Mouse (Mus musculus) midbrain, postnatal 0 days (tissue): Measurements from ENCODE around the gene Adra1d. TPM values are rescaled to one million over a fixed set of nuclear protein-coding genes. Genes with fewer than 3 reads are reported as not detected.

ENCODE experiments used
- ATAC-seq: fragments of 200-750 bp; cut with Nextera tagmentation; 2 replicates; pipeline ENCODE4 v1.8.0; 2017; ENCODE audit warnings: moderate number of reproducible peaks, mild to moderate bottlenecking, moderate TSS enrichment, moderate library complexity; ENCODE audit not compliant: low FRiP score
- DNase-seq: peaks from one replicate; pipeline ENCODE4 v3.0.0-alpha.2; 2015; ENCODE audit warnings: low spot score
- H3K27ac ChIP-seq: fragments of 300-500 bp; sonication (generic); 2 replicates; pipeline ENCODE4 v1.5.1; 2014; ENCODE audit warnings: low read depth, mild to moderate bottlenecking, low read length, mixed read lengths
- H3K27me3 ChIP-seq: fragments of 300-500 bp; sonication (generic); 2 replicates; pipeline ENCODE4 v1.6.1; 2014; ENCODE audit warnings: low read length, control low read depth, mixed read lengths; ENCODE audit not compliant: insufficient read depth
- H3K36me3 ChIP-seq: fragments of 300-500 bp; sonication (generic); 2 replicates; pipeline ENCODE4 v1.6.1; 2014; ENCODE audit warnings: low read length, control low read depth, mixed read lengths; ENCODE audit not compliant: insufficient read depth
- H3K4me1 ChIP-seq: fragments of 300-500 bp; sonication (generic); 2 replicates; pipeline ENCODE4 v1.6.1; 2014; ENCODE audit warnings: mild to moderate bottlenecking, control low read depth, antibody characterized with exemption, low read length, mixed read lengths; ENCODE audit not compliant: insufficient read depth
- H3K4me2 ChIP-seq: fragments of 300-500 bp; sonication (generic); 2 replicates; pipeline ENCODE4 v1.6.1; 2014; ENCODE audit warnings: low read depth, mild to moderate bottlenecking, low read length, mixed read lengths; ENCODE audit not compliant: poor library complexity, severe bottlenecking
- H3K4me3 ChIP-seq: fragments of 300-500 bp; sonication (generic); 2 replicates; pipeline ENCODE4 v1.5.1; 2014; ENCODE audit warnings: low read depth, mild to moderate bottlenecking, low read length, moderate library complexity
- H3K9ac ChIP-seq: fragments of 300-500 bp; sonication (generic); replicated peaks from 2 replicates; pipeline ENCODE4 v1.6.1; 2014; ENCODE audit warnings: mild to moderate bottlenecking, low read length, moderate library complexity, mixed read lengths; ENCODE audit not compliant: poor library complexity, severe bottlenecking
- H3K9me3 ChIP-seq: fragments of 300-500 bp; sonication (generic); 2 replicates; pipeline ENCODE4 v1.6.1; 2016; ENCODE audit warnings: low read length, control low read depth
- CTCF ChIP-seq: IDR thresholded peaks from 2 replicates; pipeline ENCODE4 v1.5.1; 2016; ENCODE audit warnings: antibody characterized with exemption, mild to moderate bottlenecking
- WGBS: fragments of 180-500 bp; shearing (Covaris S2); extraction: QIAGEN DNeasy Blood & Tissue Kit; methylation state at CpG from one replicate; pipeline ENCODE4 v1.1.7; 2014; 5-methylcytosine and 5-hydroxymethylcytosine counted together
- polyA plus RNA-seq: library from polyadenylated mRNA; unstranded; fragments of >200 nt; fragmentation: Nextera tagmentation; extraction: Ambion mirVana; gene quantifications from 2 replicates; pipeline ENCODE4 v1.2.1, GENCODE M21; 2015
- total RNA-seq: library from RNA; depleted of rRNA; stranded (reverse); fragments of >200 nt; gene quantifications from 2 replicates; pipeline ENCODE4 v1.2.3, GENCODE M21; 2014

Gene Adra1d
- total and polyA plus RNA-seq, 2 experiments from 2014 or later: 0.10 to 0.44 TPM

- H3K4me3 ChIP-seq: no peak overlapping the region
- no peak overlapping the region for H3K9ac ChIP-seq
- no peak for TF ChIP-seq CTCF
- no peak overlapping the region for H3K4me2 ChIP-seq
- 25% methylated on average over 3 of the region's 3 CpGs for WGBS
- peak; percentile 71 for DNase-seq
- peaks cover 12% of the 10 kb centered on the region; the same call in 1 of the 2 replicates for H3K4me1 ChIP-seq
- no peaks in the 10 kb centered on the region for H3K36me3 ChIP-seq
- peak overlapping the region; percentile 65; the same call in 1 of the 2 replicates for H3K27ac ChIP-seq
- H3K9me3 ChIP-seq: no peaks in the 10 kb centered on the region
- no peaks in the 10 kb centered on the region for H3K27me3 ChIP-seq
- peak; percentile 59 for ATAC-seq
These were observed 55.7 kb downstream of the Adra1d start for GRCm38 (mm10) chr2:131506358-131506757.

- no peak overlapping the region for H3K9ac ChIP-seq
- peaks cover 14% of the 10 kb centered on the region; the same call in 1 of the 2 replicates for H3K4me1 ChIP-seq
- TF ChIP-seq CTCF: no peak
- DNase-seq: no peak
- no peak overlapping the region for H3K4me3 ChIP-seq
- no peaks in the 10 kb centered on the region for H3K9me3 ChIP-seq
- no peak overlapping the region for H3K4me2 ChIP-seq
- no peak overlapping the region for H3K27ac ChIP-seq
- H3K27me3 ChIP-seq: no peaks in the 10 kb centered on the region
- no peak for ATAC-seq
- no peaks in the 10 kb centered on the region for H3K36me3 ChIP-seq
These were observed 56.7 kb downstream of the Adra1d start for GRCm38 (mm10) chr2:131505431-131505830.

GRCm38 (mm10) chr2:131502561-131502960, 59.5 kb downstream of the Adra1d start:
- Histone ChIP-seq H3K4me2 (no peak overlapping the region), H3K4me1 (0 out of 2 replicates have a peak, but pooled peaks cover 7% of the 10 kb centered on the region), H3K27ac (0 out of 2 replicates have a peak overlapping the region, but pooled peaks have one; percentile 1), H3K9ac (no peak overlapping the region), H3K27me3 (no peaks in the 10 kb centered on the region), H3K4me3 (no peak overlapping the region), H3K9me3 (no peaks in the 10 kb centered on the region), H3K36me3 (no peaks in the 10 kb centered on the region)
- DNase-seq (no peak), ATAC-seq (no peak)
- WGBS: 70% methylated on average over 5 of the region's 5 CpGs
- TF ChIP-seq CTCF: no peak

GRCm38 (mm10) chr2:131501886-131502285, 60.2 kb downstream of the Adra1d start:
- WGBS: 58% methylated on average over 5 of the region's 5 CpGs
- DNase-seq: peak; percentile 50

GRCm38 (mm10) chr2:131499290-131499845, 62.7 kb downstream of the Adra1d start:
- Histone ChIP-seq H3K27me3 (no peaks in the 10 kb centered on the region), H3K4me1 (0 out of 2 replicates have a peak, but pooled peaks cover 7% of the 10 kb centered on the region), H3K4me3 (no peak overlapping the region), H3K4me2 (no peak overlapping the region), H3K27ac (no peak overlapping the region), H3K9me3 (no peaks in the 10 kb centered on the region), H3K36me3 (no peaks in the 10 kb centered on the region), H3K9ac (no peak overlapping the region)
- WGBS: 77% methylated on average over 5 of the region's 5 CpGs
- ATAC-seq: no peak
- no peak for DNase-seq
- TF ChIP-seq CTCF: no peak

More at GRCm38 (mm10) chr2:131501886-131502285, 60.2 kb downstream of the Adra1d start:
- H3K27ac ChIP-seq: peak overlapping the region; percentile 44; the same call in 1 of the 2 replicates
- H3K4me3 ChIP-seq: no peak overlapping the region
- no peak for TF ChIP-seq CTCF
- no peaks in the 10 kb centered on the region for H3K27me3 ChIP-seq
- no peak overlapping the region for H3K9ac ChIP-seq
- ATAC-seq: peak; percentile 63
- H3K4me2 ChIP-seq: no peak overlapping the region
- H3K9me3 ChIP-seq: no peaks in the 10 kb centered on the region
- no peaks in the 10 kb centered on the region for H3K36me3 ChIP-seq
- 0 out of 2 replicates have a peak, but pooled peaks cover 7% of the 10 kb centered on the region for H3K4me1 ChIP-seq

GRCm38 (mm10) chr2:131498219-131498618, 63.9 kb downstream of the Adra1d start:
- no peaks in the 10 kb centered on the region for H3K9me3 ChIP-seq
- 69% methylated on average over 7 of the region's 7 CpGs for WGBS
- TF ChIP-seq CTCF: no peak
- no peaks in the 10 kb centered on the region for H3K36me3 ChIP-seq
- DNase-seq: peak; percentile 35
- no peaks in the 10 kb centered on the region for H3K27me3 ChIP-seq
- H3K4me1 ChIP-seq: 0 out of 2 replicates have a peak, but pooled peaks cover 7% of the 10 kb centered on the region
- H3K27ac ChIP-seq: 0 out of 2 replicates have a peak overlapping the region, but pooled peaks have one; percentile 18
- no peak; the same call in 1 of the 2 replicates for ATAC-seq
- no peak overlapping the region for H3K9ac ChIP-seq
- no peak overlapping the region for H3K4me3 ChIP-seq
- no peak overlapping the region for H3K4me2 ChIP-seq
